Mouse (Mus musculus): ENCODE data around the gene Per2.
A peak's percentile ranks its signal among the peaks of the same experiment; 100 is the strongest.

Gene Per2

DNA sequence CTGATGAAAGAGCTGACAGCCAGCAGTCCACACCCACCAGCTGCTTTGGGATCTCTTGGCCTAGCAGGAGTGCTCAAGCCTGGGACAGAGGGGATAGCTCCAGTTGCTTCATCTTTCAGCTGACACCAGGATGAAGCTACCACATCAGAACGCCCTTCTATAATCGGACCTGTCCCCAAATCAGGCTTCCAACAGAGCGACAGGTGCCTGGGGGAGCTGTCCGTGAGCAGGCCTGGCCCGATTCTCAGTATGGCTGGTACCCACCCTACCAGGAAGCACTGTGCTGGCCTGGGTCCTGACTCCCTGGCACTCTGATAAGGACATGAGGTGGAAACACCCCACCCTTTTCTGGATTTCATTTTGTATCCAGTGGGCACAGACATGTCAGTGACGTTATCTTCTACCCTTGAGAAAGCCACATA lies 85.7 kb downstream of the Per2 start:
- peak; percentile 80 for DNase-seq

DNA sequence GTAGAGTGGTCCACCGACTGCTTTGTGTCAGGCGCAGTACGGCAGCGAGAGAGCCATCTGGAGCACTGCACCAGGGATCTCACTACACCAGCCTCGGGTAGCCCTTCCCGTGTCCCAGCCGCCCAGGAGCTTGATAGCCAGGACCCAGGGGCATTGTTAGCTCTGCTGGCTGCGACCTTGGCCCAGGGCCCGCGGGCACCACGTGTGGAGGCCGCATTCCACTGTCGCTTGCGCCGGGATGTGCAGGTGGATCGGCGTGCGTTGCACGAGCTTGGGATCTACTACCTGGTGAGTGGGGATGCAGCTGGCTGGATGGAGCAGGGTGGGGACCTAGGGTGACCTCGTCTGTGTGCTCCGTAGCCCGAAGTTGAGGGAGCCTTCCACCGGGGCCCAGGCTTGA lies 89.1 kb downstream of the Per2 start:
- no peak for DNase-seq

DNA sequence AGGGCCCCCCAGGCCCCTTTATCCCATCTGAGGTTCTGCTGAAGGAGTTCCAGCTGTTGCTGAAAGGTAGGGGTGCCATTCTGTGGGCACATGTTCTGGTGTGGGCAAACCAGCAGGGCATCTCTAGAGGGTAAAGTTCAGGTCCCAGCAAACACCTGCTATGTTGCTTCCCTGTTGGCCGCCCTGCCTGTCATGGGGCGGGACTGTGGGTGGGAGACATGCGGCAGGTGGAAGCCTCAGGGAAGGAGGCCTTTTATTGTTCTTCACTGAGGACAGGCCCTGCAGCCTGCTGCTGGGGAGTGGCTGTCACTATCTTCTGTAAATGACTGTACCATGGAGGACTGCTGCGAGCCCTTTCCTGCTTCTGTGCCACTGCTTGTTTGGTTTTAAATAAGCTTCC lies 89.7 kb downstream of the Per2 start:
- no peak for DNase-seq

DNA sequence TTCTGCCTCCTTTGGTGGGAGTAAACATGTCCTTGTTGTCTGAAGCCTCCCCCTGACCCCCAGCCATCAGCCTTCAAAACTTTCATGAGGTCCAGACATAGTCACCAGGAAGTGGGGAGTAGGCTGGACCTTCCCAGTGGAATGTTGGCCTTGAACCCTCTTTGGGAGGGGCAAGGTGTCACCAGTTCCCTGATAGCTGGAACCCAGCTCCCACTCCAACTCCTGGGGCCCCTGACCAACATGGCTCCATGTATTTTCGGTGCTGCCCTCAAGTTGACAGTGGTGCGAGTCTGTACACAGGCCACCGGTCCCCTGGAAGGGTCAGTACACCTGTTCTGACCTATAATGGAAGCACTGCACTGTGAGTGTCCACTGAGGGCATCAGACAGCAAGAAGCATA lies 91.8 kb downstream of the Per2 start:
- DNase-seq, result no peak

DNA sequence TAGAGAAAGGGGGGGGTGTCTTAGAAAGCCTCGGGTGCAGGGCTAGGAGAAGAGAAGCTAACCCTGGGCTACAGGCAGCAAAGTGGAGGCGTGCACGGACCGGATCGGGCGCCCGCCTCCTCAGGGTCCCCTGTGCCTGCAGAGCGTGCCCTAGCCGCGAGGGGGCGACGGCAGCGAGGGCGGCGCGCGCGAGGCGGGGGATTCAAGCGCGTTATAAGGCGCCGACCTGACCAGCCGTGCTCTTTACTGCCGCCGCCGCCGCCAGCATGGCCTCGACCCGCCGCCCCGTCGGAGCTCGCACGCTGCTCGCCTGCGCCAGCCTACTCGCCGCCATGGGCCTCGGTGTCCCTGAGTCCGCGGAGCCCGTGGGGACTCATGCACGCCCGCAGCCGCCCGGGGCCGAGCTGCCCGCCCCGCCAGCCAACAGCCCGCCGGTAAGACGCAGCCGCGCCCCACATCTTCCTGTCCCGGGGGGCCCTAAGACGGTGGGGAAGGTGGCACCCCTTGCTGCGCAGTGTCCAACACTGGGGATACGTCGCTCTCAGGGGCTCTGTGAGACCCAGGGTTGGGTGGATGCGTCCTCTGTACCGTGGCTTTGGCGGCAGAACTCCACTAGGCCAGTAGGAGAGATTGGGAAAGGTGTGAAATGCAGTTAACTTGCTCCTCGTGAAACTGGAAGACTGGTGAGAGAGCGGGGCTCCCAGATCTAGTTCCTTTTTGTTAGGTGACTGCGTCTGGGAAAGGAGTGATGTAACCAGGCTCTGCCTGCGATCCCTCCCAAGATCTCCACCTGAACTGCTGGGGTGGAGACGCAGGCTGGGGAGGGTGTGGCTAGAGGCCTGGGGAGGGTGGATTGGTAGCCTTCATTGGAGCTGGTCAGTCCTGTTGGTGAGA lies 92.7 kb downstream of the Per2 start, which contains the start of gene Erfe:
Erfe (plus strand) TSS at position 216 of the 894 bp plus-strand sequence.
- DNase-seq, result peak; percentile 88
